Mouse (Mus musculus) C2C12 (cell line): ENCODE results near the gene Casp9. TPM values are rescaled to one million over a fixed set of nuclear protein-coding genes. Genes with fewer than 3 reads are reported as not detected.
A peak's percentile ranks its signal among the peaks of the same experiment; 100 is the strongest.

Source experiments
- H3K27me3 ChIP-seq: one replicate; pipeline ENCODE4 v1.6.1; 2011; ENCODE audit not compliant: control insufficient read depth, insufficient read depth, insufficient read length
- H3K36me3 ChIP-seq: one replicate; pipeline ENCODE4 v1.6.1; 2011; ENCODE audit not compliant: control insufficient read depth, insufficient read depth
- H3K4me3 ChIP-seq: one replicate; pipeline ENCODE4 v1.5.1; 2011; ENCODE audit warnings: mild to moderate bottlenecking, control low read depth; ENCODE audit not compliant: poor library complexity, insufficient read depth, severe bottlenecking
- H3K79me2 ChIP-seq: one replicate; pipeline ENCODE4 v1.6.1; 2011; ENCODE audit not compliant: control insufficient read depth, insufficient read depth
- H3K79me3 ChIP-seq: one replicate; pipeline ENCODE4 v1.6.1; 2011; ENCODE audit warnings: low read depth, control low read depth
- H3ac ChIP-seq: one replicate; pipeline ENCODE3; 2011; ENCODE audit warnings: low read depth; ENCODE audit not compliant: control insufficient read depth, insufficient read length
- CEBPB ChIP-seq: IDR thresholded peaks from one replicate; pipeline ENCODE4 v1.6.1; 2011; ENCODE audit warnings: low read depth, mild to moderate bottlenecking, control low read depth, moderate library complexity
- CTCF ChIP-seq: IDR thresholded peaks from one replicate; pipeline ENCODE4 v1.5.1; 2011; ENCODE audit not compliant: control insufficient read depth, insufficient read depth, insufficient read length
- FOSL1 ChIP-seq: IDR thresholded peaks from one replicate; pipeline ENCODE4 v1.8.0; 2011; ENCODE audit warnings: mild to moderate bottlenecking, low read length; ENCODE audit not compliant: poor library complexity, insufficient read depth, severe bottlenecking
- MAX ChIP-seq: IDR thresholded peaks from one replicate; pipeline ENCODE4 v1.6.1; 2011; ENCODE audit warnings: mild to moderate bottlenecking, control low read depth
- MYOD1 ChIP-seq: IDR thresholded peaks from one replicate; pipeline ENCODE4 v1.6.1; 2011; ENCODE audit warnings: low read depth; ENCODE audit not compliant: control insufficient read depth, insufficient read length
- MYOG ChIP-seq: IDR thresholded peaks from one replicate; pipeline ENCODE4 v1.6.1; 2011; ENCODE audit not compliant: control insufficient read depth, insufficient read length; ENCODE audit errors: extremely low read depth
- USF1 ChIP-seq: IDR thresholded peaks from one replicate; pipeline ENCODE4 v1.6.1; 2011; ENCODE audit warnings: low read depth, mild to moderate bottlenecking, control low read depth, moderate library complexity
- polyA plus RNA-seq: library from polyadenylated mRNA; unstranded; fragments of >200 nt; fragmentation: generic; extraction: Trizol; gene quantifications from one replicate; pipeline ENCODE4 v1.2.1, GENCODE M21; 2012; ENCODE audit warnings: missing spikeins

Gene Casp9
- polyA plus RNA-seq, 1 experiment = 17.0 TPM

GRCm38 (mm10) chr4:141831361-141831760 lies 37.9 kb downstream of the Casp9 start:
- TF ChIP-seq MAX (no peak), MYOD1 (no peak), CEBPB (no peak), USF1 (no peak), FOSL1 (no peak)
- Histone ChIP-seq H3K36me3 (no peaks in the 10 kb centered on the region), H3K27me3 (no peaks in the 10 kb centered on the region), H3K79me2 (no peaks in the 10 kb centered on the region), H3K4me3 (no peak overlapping the region), H3K79me3 (no peaks in the 10 kb centered on the region), H3ac (no peak overlapping the region)

- TF ChIP-seq USF1 = no peak
- H3K79me2 ChIP-seq = no peaks in the 10 kb centered on the region
- no peaks in the 10 kb centered on the region for H3K27me3 ChIP-seq
- H3K79me3 ChIP-seq = no peaks in the 10 kb centered on the region
- H3ac ChIP-seq = no peak overlapping the region
- H3K4me3 ChIP-seq = no peak overlapping the region
- no peaks in the 10 kb centered on the region for H3K36me3 ChIP-seq
Observed at GRCm38 (mm10) chr4:141833911-141834310, 40.5 kb downstream of the Casp9 start.

- Histone ChIP-seq H3K4me3 (no peak overlapping the region), H3K36me3 (no peaks in the 10 kb centered on the region), H3K79me3 (no peaks in the 10 kb centered on the region), H3K79me2 (no peaks in the 10 kb centered on the region), H3K27me3 (no peaks in the 10 kb centered on the region), H3ac (no peak overlapping the region)
- no peak for TF ChIP-seq MYOG
- no peak for TF ChIP-seq CTCF
Observed at GRCm38 (mm10) chr4:141834536-141835095, 41.2 kb downstream of the Casp9 start.

- Histone ChIP-seq H3K79me2 (no peaks in the 10 kb centered on the region), H3ac (no peak within 1 kb of the TSS), H3K36me3 (no peaks in the 10 kb centered on the region), H3K27me3 (peaks cover 15% of the 10 kb centered on the region), H3K79me3 (no peaks in the 10 kb centered on the region), H3K4me3 (no peak within 1 kb of the TSS)
- TF ChIP-seq MAX (no peak), FOSL1 (no peak), CTCF (no peak), USF1 (no peak), CEBPB (no peak), MYOD1 (no peak), MYOG (no peak)
Observed at GRCm38 (mm10) chr4:141845999-141846398, 52.6 kb downstream of the Casp9 start, which contains the start of gene Ctrc. Ctrc (minus strand) TSS chr4:141846359.

- TF ChIP-seq CEBPB (no peak), MYOD1 (no peak), USF1 (no peak), CTCF (no peak), FOSL1 (no peak), MYOG (no peak), MAX (no peak)
- Histone ChIP-seq H3K4me3 (no peak overlapping the region), H3K36me3 (no peaks in the 10 kb centered on the region), H3K79me2 (no peaks in the 10 kb centered on the region), H3ac (no peak overlapping the region), H3K79me3 (no peaks in the 10 kb centered on the region), H3K27me3 (no peaks in the 10 kb centered on the region)
Observed at GRCm38 (mm10) chr4:141853437-141853836, 60.0 kb downstream of the Casp9 start.

- no peak overlapping the region for H3K4me3 ChIP-seq
- no peak overlapping the region for H3ac ChIP-seq
- no peaks in the 10 kb centered on the region for H3K79me3 ChIP-seq
- no peaks in the 10 kb centered on the region for H3K27me3 ChIP-seq
- no peaks in the 10 kb centered on the region for H3K79me2 ChIP-seq
- TF ChIP-seq CTCF (peak; percentile 78), USF1 (no peak), MYOG (no peak)
- peaks cover 4% of the 10 kb centered on the region for H3K36me3 ChIP-seq
Observed at GRCm38 (mm10) chr4:141857422-141857930, 64.1 kb downstream of the Casp9 start.
